Mouse (Mus musculus) ES-Bruce4 (cell line): ENCODE results near the gene Guca2a.

Experiments
- CTCF ChIP-seq: IDR thresholded peaks from one replicate; pipeline ENCODE4 v1.8.1; 2011; ENCODE audit warnings: low read depth, low read length
- POLR2A ChIP-seq: IDR thresholded peaks from one replicate; pipeline ENCODE4 v1.8.1; 2011; ENCODE audit warnings: low read length; ENCODE audit not compliant: insufficient read depth

- TF ChIP-seq POLR2A = no peak
- TF ChIP-seq CTCF = no peak
Measured at GRCm38 (mm10) chr4:119671164-119671563, 33.7 kb downstream of the Guca2a start.
